Mouse (Mus musculus) forebrain, embryonic 10.5 days (tissue): ENCODE measurements around the gene Frs3. TPM values are rescaled to one million over a fixed set of nuclear protein-coding genes. Genes with fewer than 3 reads are reported as not detected.

Experiments
- DNase-seq: peaks from one replicate; pipeline ENCODE4 v3.0.0-alpha.2; 2017; ENCODE audit warnings: low spot score; ENCODE audit errors: extremely low spot score
- H3K27ac ChIP-seq: fragments of 300-500 bp; sonication (generic); 2 replicates; pipeline ENCODE4 v1.5.1; 2016; ENCODE audit warnings: mild to moderate bottlenecking
- H3K27me3 ChIP-seq: fragments of 300-500 bp; sonication (generic); 2 replicates; pipeline ENCODE4 v1.6.1; 2016; ENCODE audit warnings: mild to moderate bottlenecking; ENCODE audit not compliant: poor library complexity, severe bottlenecking
- H3K36me3 ChIP-seq: fragments of 300-500 bp; sonication (generic); replicated peaks from 2 replicates; pipeline ENCODE4 v1.6.1; 2016; ENCODE audit warnings: mild to moderate bottlenecking, moderate library complexity
- H3K4me1 ChIP-seq: fragments of 300-500 bp; sonication (generic); 2 replicates; pipeline ENCODE4 v1.6.1; 2016
- H3K4me3 ChIP-seq: fragments of 300-500 bp; sonication (generic); 2 replicates; pipeline ENCODE4 v1.5.1; 2016; ENCODE audit warnings: mild to moderate bottlenecking, moderate library complexity
- H3K9me3 ChIP-seq: fragments of 300-500 bp; sonication (generic); 2 replicates; pipeline ENCODE4 v1.6.1; 2016; ENCODE audit warnings: mild to moderate bottlenecking, moderate library complexity
- WGBS: fragments of 180-500 bp; shearing (Covaris S2); methylation state at CpG from one replicate; pipeline ENCODE4 v1.1.7; 2016; 5-methylcytosine and 5-hydroxymethylcytosine counted together
- polyA plus RNA-seq: library from polyadenylated mRNA; unstranded; fragments of >200 nt; fragmentation: Nextera tagmentation; extraction: Ambion mirVana; gene quantifications from 2 replicates; pipeline ENCODE4 v1.2.1, GENCODE M21; 2016

Gene Frs3
- polyA plus RNA-seq, 1 experiment from 2014 or later, result 7.5 TPM

- H3K27me3 ChIP-seq, result no peaks in the 10 kb centered on the region
- H3K27ac ChIP-seq, result no peak overlapping the region
These were observed 24.2 kb downstream of the Frs3 start for GRCm38 (mm10) chr17:47712889-47713571.

DNA sequence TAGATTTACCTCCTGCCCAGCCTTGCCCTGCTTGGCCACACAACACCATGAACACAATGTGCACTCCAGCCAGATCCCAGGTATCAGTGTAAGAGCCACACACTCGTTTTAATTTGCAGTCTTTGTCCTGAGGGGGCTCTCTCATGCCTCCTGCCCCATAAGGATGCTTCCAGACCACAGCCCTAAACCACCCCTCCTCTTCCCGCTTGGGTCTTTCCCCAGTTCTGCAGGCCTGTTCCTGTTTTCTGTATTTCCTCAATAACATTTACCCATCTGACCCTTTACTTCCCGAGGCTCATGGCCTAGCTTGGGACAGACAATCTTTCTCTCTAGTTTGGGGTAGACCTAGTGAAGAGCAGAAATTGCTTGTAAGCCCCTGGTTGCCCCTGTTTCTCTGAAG lies 26.2 kb downstream of the Frs3 start:
- no peak overlapping the region for H3K4me3 ChIP-seq
- H3K9me3 ChIP-seq, result no peaks in the 10 kb centered on the region
- H3K36me3 ChIP-seq, result no peaks in the 10 kb centered on the region
- H3K27me3 ChIP-seq, result no peaks in the 10 kb centered on the region
- DNase-seq, result no peak
- H3K4me1 ChIP-seq, result peaks cover 5% of the 10 kb centered on the region
- 64% methylated on average over 3 of the region's 3 CpGs for WGBS
- no peak overlapping the region for H3K27ac ChIP-seq

More at GRCm38 (mm10) chr17:47712889-47713571, 24.2 kb downstream of the Frs3 start:
- Histone ChIP-seq H3K9me3 (no peaks in the 10 kb centered on the region), H3K36me3 (no peaks in the 10 kb centered on the region), H3K4me3 (no peak overlapping the region), H3K4me1 (peaks cover 5% of the 10 kb centered on the region)
- WGBS, result 47% methylated on average over 11 of the region's 22 CpGs
- no peak for DNase-seq

DNA sequence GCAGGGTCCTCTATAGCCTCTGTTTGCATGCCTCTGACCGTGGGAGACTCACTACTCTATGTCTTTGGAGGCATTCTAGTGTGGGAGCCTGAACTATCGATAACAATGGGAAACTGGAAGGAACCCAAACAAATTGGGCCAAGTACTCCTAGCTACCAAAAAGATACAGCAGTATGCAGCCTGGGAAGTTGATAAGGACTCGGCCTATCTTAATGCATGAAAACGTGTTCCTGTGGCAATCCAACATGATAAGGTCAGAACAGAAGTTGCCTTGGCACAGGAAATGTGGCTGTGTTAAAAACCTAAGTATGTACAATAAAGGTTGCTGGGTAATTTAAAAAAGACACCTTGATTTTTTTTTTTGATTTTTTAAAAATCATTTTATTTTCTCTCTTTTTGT lies 32.4 kb downstream of the Frs3 start:
- 88% methylated on average over 4 of the region's 4 CpGs for WGBS
- H3K4me1 ChIP-seq, result no peaks in the 10 kb centered on the region
- no peak overlapping the region for H3K4me3 ChIP-seq
- no peaks in the 10 kb centered on the region for H3K36me3 ChIP-seq
- no peak overlapping the region for H3K27ac ChIP-seq
- no peaks in the 10 kb centered on the region for H3K9me3 ChIP-seq
- no peak for DNase-seq
- no peaks in the 10 kb centered on the region for H3K27me3 ChIP-seq

DNA sequence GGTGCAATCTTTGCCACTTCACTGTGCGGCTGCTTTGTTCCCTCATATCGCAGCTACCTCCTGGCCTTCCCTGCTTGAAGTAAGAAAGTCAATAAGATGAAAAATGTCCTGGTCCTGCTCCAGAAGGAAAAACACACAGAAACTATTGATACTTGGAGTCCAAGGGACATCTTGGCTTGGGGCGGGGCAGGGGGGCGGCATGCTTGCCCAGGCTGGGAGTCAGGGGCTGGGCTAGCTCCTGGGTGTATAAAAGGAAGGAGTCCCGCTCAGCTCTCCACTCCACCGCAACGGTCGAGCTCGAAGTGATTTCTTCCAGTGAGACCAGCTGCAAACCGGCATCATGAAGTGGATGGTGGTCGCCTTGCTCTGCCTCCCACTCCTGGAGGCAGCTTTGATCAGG lies 37.7 kb downstream of the Frs3 start, which contains the start of gene Pgc:
Pgc (plus strand) TSS at position 277 of the 400 bp plus-strand sequence.
- peaks cover 14% of the 10 kb centered on the region for H3K4me1 ChIP-seq
- H3K4me3 ChIP-seq, result no peak within 1 kb of the TSS
- H3K27ac ChIP-seq, result no peak within 1 kb of the TSS
- H3K27me3 ChIP-seq, result peaks cover 4% of the 10 kb centered on the region; the same call in 1 of the 2 replicates
- no peak for DNase-seq
- H3K36me3 ChIP-seq, result no peaks in the 10 kb centered on the region
- 84% methylated on average over 11 of the region's 11 CpGs for whole genome bisulfite sequencing
- H3K9me3 ChIP-seq, result no peaks in the 10 kb centered on the region

DNA sequence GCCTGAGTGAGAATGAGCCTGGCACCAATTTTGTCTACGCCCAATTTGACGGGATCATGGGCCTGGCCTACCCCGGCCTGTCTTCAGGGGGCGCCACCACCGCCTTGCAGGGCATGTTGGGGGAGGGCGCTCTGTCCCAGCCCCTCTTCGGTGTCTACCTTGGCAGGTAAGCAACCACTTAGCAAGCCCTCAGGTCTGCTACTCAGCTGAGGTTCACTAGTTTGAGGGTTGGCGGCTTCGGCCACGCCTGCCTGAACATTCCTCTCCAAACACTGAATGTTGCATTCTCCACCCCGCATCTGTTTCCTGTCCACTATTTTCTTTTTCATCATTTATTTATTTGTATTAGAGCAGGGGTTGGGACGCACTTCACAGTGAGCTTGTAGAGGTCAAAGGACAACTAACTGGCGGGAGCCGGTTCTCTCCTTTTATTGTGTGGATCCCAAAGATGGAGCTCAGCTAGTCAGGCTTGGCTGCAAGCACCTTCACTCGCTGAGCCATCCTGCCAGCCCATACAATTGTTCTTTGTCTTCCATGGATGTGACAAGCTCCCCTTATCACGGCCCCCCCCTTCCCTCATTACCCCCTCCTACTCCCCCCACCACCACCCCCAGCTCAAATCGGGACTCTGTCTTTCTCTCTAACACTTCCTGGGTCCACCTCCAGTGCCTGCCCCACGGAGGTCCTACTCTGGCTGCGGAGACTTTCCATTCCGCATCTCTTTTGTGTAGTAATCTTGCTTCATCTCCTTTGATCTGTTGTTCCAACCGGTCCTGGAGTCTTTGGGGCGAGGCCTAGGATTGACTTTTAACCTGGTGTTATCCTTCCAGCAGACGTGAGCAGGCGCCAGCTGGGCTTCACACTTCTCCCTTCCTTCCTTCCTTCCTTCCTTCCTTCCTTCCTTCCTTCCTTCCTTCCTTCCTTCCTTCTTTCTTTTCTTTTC lies 42.1 kb downstream of the Frs3 start:
- no peak for DNase-seq
- 48% methylated on average over 24 of the region's 24 CpGs for WGBS
- H3K4me3 ChIP-seq, result no peak overlapping the region
- H3K27ac ChIP-seq, result no peak overlapping the region
- peaks cover 20% of the 10 kb centered on the region; the same call in 1 of the 2 replicates for H3K27me3 ChIP-seq
- no peaks in the 10 kb centered on the region for H3K9me3 ChIP-seq
- H3K36me3 ChIP-seq, result no peaks in the 10 kb centered on the region
- peaks cover 14% of the 10 kb centered on the region for H3K4me1 ChIP-seq

GRCm38 (mm10) chr17:47735553-47736100 lies 46.8 kb downstream of the Frs3 start:
- Histone ChIP-seq H3K27me3 (peaks cover 55% of the 10 kb centered on the region), H3K36me3 (no peaks in the 10 kb centered on the region), H3K4me3 (no peak overlapping the region), H3K27ac (no peak overlapping the region), H3K9me3 (no peaks in the 10 kb centered on the region), H3K4me1 (peaks cover 41% of the 10 kb centered on the region)
- no peak for DNase-seq
- WGBS, result 79% methylated on average over 14 of the region's 14 CpGs

GRCm38 (mm10) chr17:47736856-47737255 lies 48.0 kb downstream of the Frs3 start, which contains the start of gene Tfeb:
TSS of gene Tfeb (plus strand) at chr17:47737030.
- Histone ChIP-seq H3K27ac (peak within 1 kb of the TSS; percentile 71), H3K4me3 (peak within 1 kb of the TSS; percentile 68), H3K27me3 (peaks cover 64% of the 10 kb centered on the region), H3K36me3 (no peaks in the 10 kb centered on the region), H3K4me1 (peaks cover 34% of the 10 kb centered on the region), H3K9me3 (no peaks in the 10 kb centered on the region)
- WGBS, result under 1% methylated on average over 47 of the region's 47 CpGs
- DNase-seq, result peak; percentile 90

GRCm38 (mm10) chr17:47737271-47738065 lies 48.6 kb downstream of the Frs3 start:
- H3K9me3 ChIP-seq, result no peaks in the 10 kb centered on the region
- no peaks in the 10 kb centered on the region for H3K36me3 ChIP-seq
- peaks cover 34% of the 10 kb centered on the region for H3K4me1 ChIP-seq
- H3K27me3 ChIP-seq, result peaks cover 59% of the 10 kb centered on the region
- H3K27ac ChIP-seq, result peak overlapping the region; percentile 71
- peak overlapping the region; percentile 68 for H3K4me3 ChIP-seq
- DNase-seq, result peak; percentile 62
- 2% methylated on average over 59 of the region's 60 CpGs for WGBS

GRCm38 (mm10) chr17:47738066-47738878 lies 49.4 kb downstream of the Frs3 start:
- Histone ChIP-seq H3K27ac (peak overlapping the region; percentile 71), H3K9me3 (no peaks in the 10 kb centered on the region), H3K27me3 (peaks cover 59% of the 10 kb centered on the region), H3K4me1 (peaks cover 34% of the 10 kb centered on the region), H3K4me3 (peak overlapping the region; percentile 68), H3K36me3 (no peaks in the 10 kb centered on the region)
- DNase-seq, result peak; percentile 43
- WGBS, result under 1% methylated on average over 60 of the region's 61 CpGs

DNA sequence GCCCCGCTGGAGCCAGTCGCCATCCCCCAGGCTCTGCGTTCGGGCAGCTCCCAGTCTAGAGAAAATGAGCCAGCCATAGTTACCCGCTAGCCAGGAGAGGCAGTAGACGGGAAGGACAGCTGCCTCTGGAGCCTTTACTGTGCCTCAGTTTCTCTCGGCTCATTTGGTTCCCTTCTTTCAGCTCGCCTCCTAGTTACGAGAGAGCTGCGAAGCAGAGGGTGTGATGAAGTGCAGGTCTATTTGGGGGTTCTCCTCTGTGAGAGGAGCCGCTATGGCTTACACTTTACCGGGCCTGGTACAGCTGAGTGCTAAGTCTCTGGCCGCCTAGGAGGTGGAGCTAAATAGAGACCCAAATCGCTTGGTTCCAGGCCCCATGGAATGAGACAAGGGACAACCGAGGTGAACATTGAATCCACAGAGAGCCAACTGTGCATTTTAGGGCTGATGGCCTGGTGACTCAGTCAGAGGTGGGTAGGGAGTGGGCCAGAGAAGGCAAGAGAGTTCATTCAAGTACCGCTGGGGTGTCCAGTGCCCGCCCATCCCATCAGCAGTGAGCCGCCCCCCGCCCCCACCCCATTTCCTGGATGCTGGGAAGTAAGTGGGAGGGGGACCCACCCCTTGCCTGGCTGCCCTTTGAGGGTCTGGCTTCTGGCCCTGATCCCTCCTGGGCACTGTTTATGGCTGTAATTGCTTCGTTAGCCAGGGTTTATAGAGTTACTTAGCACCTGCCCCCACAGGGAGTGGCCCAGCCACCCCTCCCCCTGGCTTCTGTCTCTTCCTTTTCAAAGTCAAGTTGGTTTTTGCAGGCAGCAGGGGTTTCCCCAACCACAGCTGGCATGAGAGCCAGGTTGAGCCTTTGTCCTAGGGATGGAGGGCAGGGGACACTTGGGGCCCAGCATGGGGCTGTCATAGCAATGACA lies 50.3 kb downstream of the Frs3 start:
- Histone ChIP-seq H3K27me3 (peaks cover 59% of the 10 kb centered on the region), H3K9me3 (no peaks in the 10 kb centered on the region), H3K27ac (peak overlapping the region; percentile 71), H3K4me1 (peaks cover 34% of the 10 kb centered on the region), H3K4me3 (peak overlapping the region; percentile 68), H3K36me3 (no peaks in the 10 kb centered on the region)
- 2% methylated on average over 20 of the region's 20 CpGs for WGBS
- no peak for DNase-seq

DNA sequence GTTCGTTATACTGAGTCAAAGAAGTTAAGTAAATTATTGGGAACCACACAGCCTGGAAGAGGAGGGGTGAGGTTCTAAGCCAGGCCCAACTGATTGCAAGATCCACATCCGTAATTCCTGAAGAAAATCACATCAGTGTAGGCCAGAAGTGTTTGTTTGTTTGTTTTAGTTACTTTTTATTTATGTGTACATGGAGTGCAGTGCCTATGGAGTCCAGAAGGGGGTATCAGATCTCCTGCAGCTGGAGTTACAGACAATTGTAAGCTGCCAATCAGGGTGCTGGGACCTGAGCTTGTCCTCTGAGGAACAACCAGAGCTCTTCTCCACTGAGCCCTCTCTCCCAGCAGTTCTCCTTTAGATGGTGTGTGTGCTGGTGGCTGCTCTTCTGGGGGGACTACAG lies 51.4 kb downstream of the Frs3 start:
- no peak for DNase-seq
- Histone ChIP-seq H3K36me3 (no peaks in the 10 kb centered on the region), H3K27me3 (peaks cover 55% of the 10 kb centered on the region), H3K9me3 (peaks cover 4% of the 10 kb centered on the region; the same call in 1 of the 2 replicates), H3K4me1 (peaks cover 34% of the 10 kb centered on the region), H3K27ac (no peak overlapping the region), H3K4me3 (no peak overlapping the region)
- 65% methylated on average over 2 of the region's 2 CpGs for WGBS
